In the genomic region with DNA sequence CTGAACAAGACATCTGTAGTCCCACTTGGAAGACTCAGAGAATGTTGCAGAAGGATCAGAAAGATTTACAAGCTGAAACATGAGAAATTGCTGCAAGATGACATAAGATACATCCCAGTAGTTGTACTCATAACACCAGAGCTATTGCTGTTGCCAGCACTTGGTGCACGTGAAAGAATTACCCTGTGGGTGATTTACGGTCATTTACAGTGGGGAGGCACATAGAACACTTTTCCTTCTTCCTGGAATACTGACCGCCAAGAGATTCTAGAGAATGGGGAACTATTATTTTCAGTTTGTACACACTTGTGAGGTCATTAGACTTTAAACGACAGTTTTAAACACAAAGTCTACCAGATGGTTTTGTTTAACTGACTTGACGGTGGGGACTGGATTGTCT, we compare ENCODE assay signal across 20 mouse cellular contexts.
DNase-seq lines count a peak whose midpoint lies in the region; ATAC-seq and TF ChIP-seq lines count a peak whose summit lies in the region.
"Had no signal": no experiment of that assay in that cellular context is flagged by ENCODE, and none has a peak within 500 bp of the region (broad histone marks: within the 10 kb centered on the region; RNA-seq: fewer than 3 reads in every experiment).

No protein-coding gene starts in this region.

- H3K4me2 ChIP-seq in kidney, embryonic 14.5 days (replicated peaks; ENCODE audit: low read depth, low read length), result no peak overlapping the region
- H3K4me2 ChIP-seq in lung, embryonic 14.5 days, result no peak overlapping the region
- H3K4me2 ChIP-seq in limb, embryonic 13.5 days (replicated peaks), result no peak overlapping the region
- H3K4me2 ChIP-seq: embryonic facial prominence, embryonic 12.5 days; forebrain, embryonic 12.5 days; heart, embryonic 13.5 days; hindbrain, embryonic 12.5 days had no signal

- peak; percentile 64; the same call in 1 of the 2 replicates for ATAC-seq in kidney, embryonic 14.5 days (ENCODE audit: low FRiP score, low TSS enrichment)
- ATAC-seq in lung, embryonic 14.5 days (ENCODE audit: insufficient read depth), result no peak
- 0 out of 2 replicates have a peak, but pooled peaks have one; percentile 40 for ATAC-seq in limb, embryonic 13.5 days (ENCODE audit: low FRiP score, low read depth)
- ATAC-seq: forebrain, embryonic 16.5 days; hindbrain, embryonic 16.5 days had no signal

- TF ChIP-seq CTCF in lung, embryonic 14.5 days (IDR thresholded peaks at IDR 0.05; ENCODE audit: low read depth), result no peak

- H3K36me3 ChIP-seq in kidney, embryonic 14.5 days (ENCODE audit: control insufficient read depth, insufficient read depth, low read length), result no peaks in the 10 kb centered on the region
- no peaks in the 10 kb centered on the region for H3K36me3 ChIP-seq in lung, embryonic 14.5 days (ENCODE audit: insufficient read depth)
- no peaks in the 10 kb centered on the region for H3K36me3 ChIP-seq in limb, embryonic 13.5 days
- H3K36me3 ChIP-seq: embryonic facial prominence, embryonic 12.5 days; forebrain, embryonic 12.5 days; heart, embryonic 13.5 days; hindbrain, embryonic 12.5 days had no signal

- no peaks in the 10 kb centered on the region for H3K4me1 ChIP-seq in kidney, embryonic 14.5 days (ENCODE audit: control insufficient read depth, insufficient read depth, low read length)
- no peaks in the 10 kb centered on the region for H3K4me1 ChIP-seq in lung, embryonic 14.5 days (ENCODE audit: insufficient read depth)
- no peaks in the 10 kb centered on the region for H3K4me1 ChIP-seq in limb, embryonic 13.5 days
- H3K4me1 ChIP-seq: embryonic facial prominence, embryonic 12.5 days; forebrain, embryonic 12.5 days; heart, embryonic 13.5 days; hindbrain, embryonic 12.5 days had no signal

- DNase-seq in kidney, postnatal 4 days, result no peak
- peak; percentile 18 for DNase-seq in lung, embryonic 14.5 days
- DNase-seq in lung, adult 18-20 months, result no peak
- DNase-seq in cerebellum, postnatal 14 days, result no peak
- DNase-seq in layer of hippocampus, postnatal 14 days (ENCODE audit: low spot score in 2 of 2), result no peak
- DNase-seq: adrenal gland, adult 2 months; adrenal gland, postnatal 25 days; cerebellum, adult 18-20 months; cerebellum, adult 9-11 months; gastrocnemius, postnatal 36 days; heart, adult 11 months; heart, postnatal 4 days had no signal

- H3K9me3 ChIP-seq in kidney, embryonic 14.5 days (ENCODE audit: control insufficient read depth, low read length), result no peaks in the 10 kb centered on the region
- H3K9me3 ChIP-seq in lung, embryonic 14.5 days (ENCODE audit: low read depth, low read length), result no peaks in the 10 kb centered on the region
- no peaks in the 10 kb centered on the region for H3K9me3 ChIP-seq in limb, embryonic 13.5 days
- H3K9me3 ChIP-seq: embryonic facial prominence, embryonic 12.5 days; forebrain, embryonic 12.5 days; heart, embryonic 13.5 days; hindbrain, embryonic 12.5 days had no signal

- H3K27me3 ChIP-seq in kidney, embryonic 14.5 days (ENCODE audit: control insufficient read depth, insufficient read depth, low read length), result no peaks in the 10 kb centered on the region
- no peaks in the 10 kb centered on the region for H3K27me3 ChIP-seq in lung, embryonic 14.5 days (ENCODE audit: insufficient read depth, low read length)
- no peaks in the 10 kb centered on the region for H3K27me3 ChIP-seq in limb, embryonic 13.5 days
- H3K27me3 ChIP-seq: embryonic facial prominence, embryonic 12.5 days; forebrain, embryonic 12.5 days; heart, embryonic 13.5 days; hindbrain, embryonic 12.5 days had no signal

- 36% methylated on average over 5 of the region's 5 CpGs for WGBS in kidney, embryonic 14.5 days
- 52% methylated on average over 5 of the region's 5 CpGs for WGBS in lung, embryonic 14.5 days
- WGBS in limb, embryonic 13.5 days, result 24% methylated on average over 5 of the region's 5 CpGs

- H3K4me3 ChIP-seq in kidney, embryonic 14.5 days (ENCODE audit: low read length), result no peak overlapping the region
- no peak overlapping the region for H3K4me3 ChIP-seq in lung, embryonic 14.5 days (ENCODE audit: low read depth, low read length)
- H3K4me3 ChIP-seq in limb, embryonic 13.5 days, result no peak overlapping the region
- H3K4me3 ChIP-seq: embryonic facial prominence, embryonic 12.5 days; forebrain, embryonic 12.5 days; heart, embryonic 13.5 days; hindbrain, embryonic 12.5 days had no signal

- H3K9ac ChIP-seq in kidney, embryonic 14.5 days (ENCODE audit: low read depth, low read length), result no peak overlapping the region
- no peak overlapping the region for H3K9ac ChIP-seq in lung, embryonic 14.5 days
- H3K9ac ChIP-seq in limb, embryonic 13.5 days, result no peak overlapping the region
- H3K9ac ChIP-seq: embryonic facial prominence, embryonic 12.5 days; forebrain, embryonic 12.5 days; heart, embryonic 13.5 days; hindbrain, embryonic 12.5 days had no signal

- H3K27ac ChIP-seq in kidney, embryonic 14.5 days (ENCODE audit: low read depth, low read length), result no peak overlapping the region
- no peak overlapping the region for H3K27ac ChIP-seq in lung, embryonic 14.5 days (ENCODE audit: low read depth)
- no peak overlapping the region for H3K27ac ChIP-seq in limb, embryonic 13.5 days
- H3K27ac ChIP-seq: embryonic facial prominence, embryonic 12.5 days; forebrain, embryonic 12.5 days; heart, embryonic 13.5 days; hindbrain, embryonic 12.5 days had no signal
